Mouse (Mus musculus) left cerebral cortex, postnatal 4 days (tissue): ENCODE data around the gene Birc5. TPM values are rescaled to one million over a fixed set of nuclear protein-coding genes. Genes with fewer than 3 reads are reported as not detected.

ENCODE experiments used
- DNase-seq: peaks from one replicate; pipeline ENCODE4 v3.0.0-alpha.2; 2022
- intact Hi-C: fragments of 180-260 bp; cut with DNase I; formaldehyde crosslinking; loops from one replicate; pipeline ENCODE4 v1.15.1; 2025
- total RNA-seq, 2 experiments: library from RNA; stranded (reverse); gene quantifications; 2 replicates each; pipeline ENCODE4 v1.2.3; 2021

Gene Birc5
- total RNA-seq, 2 experiments from 2014 or later: 6.3 to 6.7 TPM

DNA sequence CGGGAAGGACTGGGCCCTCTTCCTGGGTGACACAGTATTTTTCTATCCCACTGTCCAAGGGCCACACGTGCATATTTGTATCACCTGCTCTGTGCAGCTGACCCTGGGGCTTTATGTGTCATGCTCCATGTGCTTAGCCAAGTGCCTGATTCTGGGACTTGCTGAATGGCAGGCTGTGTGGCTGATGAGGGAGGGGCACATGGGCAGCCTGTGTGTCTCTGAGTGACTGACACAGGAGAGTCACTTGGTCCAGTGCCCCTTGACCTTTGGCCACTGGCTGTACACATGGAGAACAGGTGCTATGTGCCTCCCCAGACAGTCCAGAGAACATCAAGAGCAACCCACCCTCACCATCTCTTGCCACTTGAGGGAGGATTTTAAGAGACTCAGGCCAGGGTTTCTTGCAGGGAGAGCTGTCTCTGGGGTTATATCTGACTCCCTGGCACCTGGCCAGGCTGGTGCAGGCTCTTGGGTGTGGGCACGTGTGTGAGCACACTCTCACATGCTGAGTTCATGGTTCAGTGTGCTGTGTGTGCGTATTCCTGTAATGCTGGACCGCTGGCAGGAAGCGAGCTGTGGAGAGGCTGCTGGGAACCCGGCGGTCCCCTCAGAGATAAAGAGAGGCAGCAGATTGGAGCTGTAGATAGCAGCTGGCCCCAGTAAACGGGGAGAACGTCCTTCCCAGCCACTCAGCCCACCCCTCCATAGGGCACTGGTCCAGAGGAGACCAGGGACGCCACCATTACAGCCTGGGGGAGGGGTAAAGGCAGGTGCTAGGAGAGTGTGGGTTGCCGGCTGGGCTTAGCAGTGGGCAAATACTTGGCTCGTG lies 29.1 kb downstream of the Birc5 start:
- intact Hi-C loops: loop anchor here (10.0 kb wide), 2 partner anchors 117 to 347 kb away; no protein-coding TSS in a partner anchor
- peak; percentile 90 for DNase-seq

DNA sequence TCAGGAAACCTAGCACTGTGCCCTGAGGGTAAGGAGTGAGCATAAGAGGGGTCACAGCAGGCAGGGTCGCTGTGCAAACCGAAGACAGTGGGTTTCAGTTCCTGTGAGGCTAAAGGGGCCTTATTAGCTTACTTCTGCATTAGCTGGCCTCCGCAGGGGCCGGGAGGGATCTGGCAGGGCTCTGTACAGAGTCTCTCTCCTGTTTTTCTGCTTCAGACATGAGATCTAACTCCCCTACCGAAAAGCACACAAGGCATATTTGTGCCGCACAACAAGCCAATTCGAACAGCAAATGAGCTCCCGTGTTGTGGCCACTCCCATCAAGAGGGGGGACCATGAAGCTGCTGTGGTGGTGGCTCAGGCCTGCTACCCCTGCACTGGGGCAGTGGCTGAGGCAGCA lies 29.8 kb downstream of the Birc5 start:
- intact Hi-C loops: loop anchor here (10.0 kb wide), 2 partner anchors 116 to 346 kb away; no protein-coding TSS in a partner anchor
- DNase-seq: peak; percentile 62

- no peak for DNase-seq
- intact Hi-C loops: loop anchor here (10.0 kb wide), 2 partner anchors 115 to 345 kb away; no protein-coding TSS in a partner anchor
Observed at GRCm38 (mm10) chr11:117879676-117880075, 30.6 kb downstream of the Birc5 start.

DNA sequence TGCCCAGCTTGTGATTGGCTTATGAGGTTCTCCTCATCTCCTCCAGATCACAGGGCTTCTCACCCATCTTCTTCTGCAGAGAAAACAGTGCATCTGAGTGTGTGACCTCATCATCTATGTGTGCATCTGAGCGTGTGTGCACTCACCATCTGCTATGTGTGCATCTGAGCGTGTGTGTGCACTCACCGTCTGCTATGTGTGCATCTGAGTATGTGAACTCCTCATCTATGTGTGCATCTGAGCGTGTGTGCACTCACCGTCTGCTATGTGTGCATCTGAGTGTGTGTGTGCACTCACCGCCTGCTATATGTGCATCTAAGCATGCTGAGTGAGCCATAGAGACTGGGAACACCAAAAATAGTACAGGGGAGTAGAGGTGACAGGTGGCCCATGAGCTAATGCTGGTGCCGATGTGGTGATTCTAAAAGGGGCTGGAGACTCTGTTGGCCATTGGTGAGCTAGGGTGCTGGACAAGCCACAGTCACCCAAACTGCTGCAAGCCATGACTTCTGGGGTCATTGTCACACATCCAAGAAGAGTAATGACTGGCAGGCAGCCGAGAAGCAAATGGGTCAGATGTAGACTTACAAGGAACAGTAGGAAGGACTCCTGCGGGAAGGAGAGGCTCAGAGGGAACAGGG lies 31.4 kb downstream of the Birc5 start:
- peak; percentile 53 for DNase-seq
- intact Hi-C loops: no loop called here

GRCm38 (mm10) chr11:117880977-117881358 lies 31.9 kb downstream of the Birc5 start:
- intact Hi-C loops: no loop called here
- DNase-seq: no peak

- intact Hi-C loops: no loop called here
- no peak for DNase-seq
Observed at GRCm38 (mm10) chr11:117881787-117882186, 32.7 kb downstream of the Birc5 start.

DNA sequence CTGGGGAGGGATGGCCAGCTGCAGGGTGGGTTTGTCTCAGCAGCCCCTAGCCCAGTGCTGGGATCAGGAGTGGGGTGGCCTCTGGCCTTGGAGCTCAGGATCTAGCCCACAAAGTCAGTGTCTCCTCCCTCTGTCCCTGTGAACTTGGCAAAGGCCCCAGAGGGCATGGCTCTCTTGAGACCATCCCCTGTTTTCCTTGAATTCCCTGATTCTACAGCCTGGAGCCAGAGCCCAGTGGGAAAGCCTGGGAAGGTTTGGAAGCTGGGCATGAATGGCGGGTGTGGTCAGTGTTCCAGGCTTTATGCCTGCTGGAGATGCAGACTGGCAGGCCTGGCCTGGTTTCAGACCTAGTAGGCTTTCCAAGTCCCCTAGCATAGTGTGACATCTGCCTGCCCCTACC lies 33.2 kb downstream of the Birc5 start:
- intact Hi-C loops: no loop called here
- peak; percentile 48 for DNase-seq

- intact Hi-C loops: no loop called here
- DNase-seq: no peak
Observed at GRCm38 (mm10) chr11:117886000-117886399, 36.9 kb downstream of the Birc5 start.

- intact Hi-C loops: no loop called here
- no peak for DNase-seq
Observed at GRCm38 (mm10) chr11:117888168-117888852, 39.3 kb downstream of the Birc5 start.

DNA sequence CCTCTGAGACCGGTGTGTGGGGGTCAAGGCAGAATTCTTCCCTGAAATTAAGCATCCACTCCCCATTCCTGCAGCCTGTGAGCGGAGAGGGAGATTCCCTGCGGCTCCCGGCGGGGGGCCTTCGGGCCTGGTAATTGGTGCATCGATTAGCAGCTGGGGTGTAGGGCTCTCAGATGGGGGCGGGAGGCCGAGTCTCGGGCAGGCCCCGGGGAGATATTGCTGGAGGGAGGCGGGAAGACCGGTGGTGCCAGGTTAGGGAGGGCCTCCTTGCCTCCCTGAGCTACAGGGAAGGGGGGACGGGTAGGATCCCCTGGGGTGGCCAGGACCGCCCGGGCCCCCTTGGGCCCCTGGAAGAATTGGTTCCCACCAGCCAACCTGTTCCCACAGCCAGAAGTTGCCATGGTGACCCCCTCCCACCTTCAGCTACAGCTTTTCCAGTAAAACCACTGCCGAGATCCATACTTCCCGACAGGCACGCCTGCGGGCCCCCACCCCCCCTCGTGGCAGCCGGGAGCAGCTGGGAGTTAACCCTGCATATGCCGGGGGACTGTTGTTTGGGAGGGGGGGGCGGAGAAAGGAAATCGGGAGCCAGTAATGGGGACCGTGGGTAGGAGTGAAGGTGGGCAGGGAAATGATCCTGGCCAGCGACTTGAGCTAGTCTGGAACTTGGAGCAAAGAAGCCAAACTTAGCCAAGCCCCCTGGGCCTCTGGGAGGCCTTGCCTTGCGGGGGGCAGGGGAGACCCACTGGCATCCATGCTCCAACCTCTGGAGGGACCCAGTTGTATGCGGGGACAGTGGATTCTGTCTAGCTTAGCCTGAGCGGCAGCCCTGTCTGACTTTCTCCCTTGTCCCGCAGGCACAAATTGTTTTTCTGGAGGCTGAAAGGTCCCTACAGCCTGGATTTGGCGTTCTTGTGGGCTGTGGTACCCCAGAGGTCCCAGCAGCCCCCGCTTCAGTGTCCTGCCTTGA lies 40.1 kb downstream of the Birc5 start:
- no peak for DNase-seq

DNA sequence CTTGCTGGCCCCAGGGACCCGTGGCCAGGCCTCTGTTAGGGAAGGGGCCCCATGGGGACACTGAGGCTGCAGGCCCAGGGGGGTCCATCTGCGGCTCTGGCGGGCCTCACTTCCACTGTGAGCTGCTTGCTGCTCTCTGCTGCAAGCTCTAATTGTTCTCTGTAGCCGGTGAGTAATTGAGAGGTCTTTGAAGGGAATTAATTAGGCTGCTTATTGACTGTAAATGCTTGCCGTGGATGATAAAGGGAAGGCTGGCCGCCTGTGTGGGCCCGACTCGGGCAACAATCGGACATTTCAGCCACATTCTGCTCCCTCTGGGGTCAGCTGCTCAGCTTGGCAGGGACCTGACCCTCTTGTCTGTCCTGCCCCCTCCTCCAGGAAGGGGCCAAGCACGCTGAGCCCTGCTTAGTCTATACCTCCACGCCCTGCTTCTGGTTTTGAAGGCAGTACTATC lies 40.9 kb downstream of the Birc5 start:
- intact Hi-C loops: no loop called here
- DNase-seq: no peak

More for the DNA sequence above, 40.1 kb downstream of the Birc5 start:
- intact Hi-C loops: no loop called here

GRCm38 (mm10) chr11:117890519-117891282 lies 41.6 kb downstream of the Birc5 start:
- intact Hi-C loops: no loop called here
- DNase-seq: no peak

DNA sequence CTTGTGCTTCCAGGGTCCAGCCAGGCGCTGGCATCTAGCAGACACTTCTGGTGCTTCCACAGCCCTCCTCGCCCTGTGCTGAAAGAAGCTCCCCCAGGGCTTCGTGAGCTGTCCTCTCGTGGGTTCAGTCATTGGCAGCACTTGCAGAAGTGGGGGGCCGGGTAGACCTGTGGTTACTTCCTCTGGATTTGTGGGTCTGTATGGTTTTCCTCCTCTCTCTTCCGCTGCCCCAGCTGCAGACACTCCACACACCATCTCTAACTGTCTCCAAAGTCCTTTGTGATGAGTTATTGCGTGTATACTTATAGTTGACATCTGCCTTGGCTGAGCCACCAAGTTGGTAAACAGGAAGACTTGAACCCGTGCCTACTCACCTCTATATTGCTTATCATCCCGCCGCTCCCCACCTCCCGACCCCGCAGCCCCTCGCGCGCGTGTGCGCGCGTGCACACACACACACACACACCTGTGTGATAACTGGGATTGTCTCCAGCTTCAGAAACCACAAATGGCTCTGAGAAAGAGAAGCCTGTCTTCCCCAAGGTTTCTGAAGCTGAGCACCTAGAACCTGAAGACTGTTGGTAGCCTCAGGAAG lies 42.6 kb downstream of the Birc5 start:
- intact Hi-C loops: no loop called here
- DNase-seq: no peak

DNA sequence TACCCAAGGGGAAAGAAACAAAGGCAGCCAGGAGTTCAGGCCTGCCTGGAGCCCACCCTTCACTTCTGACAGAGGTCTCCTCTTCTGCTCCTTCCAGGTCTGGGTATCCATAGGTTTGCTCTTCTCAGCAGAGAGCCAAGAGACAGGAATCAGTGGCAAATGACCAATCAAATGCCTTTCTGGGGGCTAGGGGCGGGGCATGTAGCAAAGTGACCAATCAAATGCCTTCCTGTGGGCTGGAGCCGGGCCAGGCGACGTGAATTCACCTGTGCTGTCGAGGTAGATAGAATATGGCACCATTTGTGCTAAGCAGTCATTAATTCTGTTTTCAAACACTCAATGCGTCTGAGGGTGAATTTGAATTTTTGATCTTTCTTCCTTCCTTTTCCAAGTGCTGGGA lies 43.1 kb downstream of the Birc5 start:
- no peak for DNase-seq

GRCm38 (mm10) chr11:117894676-117895075 lies 45.6 kb downstream of the Birc5 start:
- intact Hi-C loops: no loop called here
- DNase-seq: no peak

More for the DNA sequence above, 43.1 kb downstream of the Birc5 start:
- intact Hi-C loops: no loop called here

GRCm38 (mm10) chr11:117896533-117896932 lies 47.5 kb downstream of the Birc5 start:
- DNase-seq: no peak
- intact Hi-C loops: no loop called here

- intact Hi-C loops: no loop called here
Observed at GRCm38 (mm10) chr11:117902282-117902681, 53.2 kb downstream of the Birc5 start.

GRCm38 (mm10) chr11:117904442-117904841 lies 55.4 kb downstream of the Birc5 start:
- DNase-seq: no peak
- intact Hi-C loops: no loop called here

More at GRCm38 (mm10) chr11:117902282-117902681, 53.2 kb downstream of the Birc5 start:
- no peak for DNase-seq
